Mouse (Mus musculus): ENCODE results near the gene Gfi1b.

Gfi1b gene

DNA sequence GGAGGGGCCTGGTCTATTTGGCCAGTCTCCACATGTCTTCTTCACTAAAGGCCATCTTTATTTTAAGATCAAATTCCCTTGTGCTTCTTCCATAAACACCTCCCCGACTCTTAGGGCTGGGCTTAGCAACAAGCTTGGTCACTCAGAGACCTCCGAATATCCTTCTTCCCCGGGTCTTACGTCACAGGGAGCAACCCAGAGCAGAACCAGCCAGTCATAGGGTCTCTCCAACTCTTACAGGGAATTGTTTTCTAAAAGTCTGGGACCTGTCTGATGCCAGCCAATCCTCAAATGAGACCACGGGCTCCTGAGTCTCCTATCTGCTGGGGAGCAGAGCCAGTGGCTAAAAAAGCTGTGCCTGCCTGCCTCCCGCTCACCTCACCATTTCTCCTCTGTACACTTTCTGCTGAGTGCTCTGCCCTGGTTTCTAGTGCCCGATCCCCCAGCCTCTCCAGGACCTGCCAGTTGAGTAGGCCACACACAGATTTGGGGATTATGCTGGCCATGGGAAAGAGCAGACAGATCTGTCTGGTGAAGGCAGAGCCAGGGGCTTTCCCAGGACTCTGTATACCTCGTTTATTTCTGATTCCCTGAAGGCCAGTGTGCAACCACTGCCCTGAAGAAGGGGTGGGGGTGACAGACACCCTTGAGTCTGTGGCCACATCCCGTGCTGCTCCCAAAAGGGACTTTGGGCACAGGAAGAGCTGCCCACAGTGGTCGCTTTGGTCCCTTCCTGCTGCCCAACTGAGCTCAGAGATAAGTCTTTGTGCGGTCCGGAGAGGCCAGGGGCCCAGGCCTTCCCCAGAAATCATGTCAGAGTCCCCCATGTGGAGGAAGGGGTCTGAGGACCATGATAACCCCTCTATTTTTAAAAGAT is 22.9 kb downstream of the Gfi1b start:
- no peak for DNase-seq (ENCODE audit: low read depth, low spot score)

- no peak for DNase-seq (ENCODE audit: low read depth, low spot score)
Measured at GRCm38 (mm10) chr2:28597733-28598547, 23.8 kb downstream of the Gfi1b start.

DNA sequence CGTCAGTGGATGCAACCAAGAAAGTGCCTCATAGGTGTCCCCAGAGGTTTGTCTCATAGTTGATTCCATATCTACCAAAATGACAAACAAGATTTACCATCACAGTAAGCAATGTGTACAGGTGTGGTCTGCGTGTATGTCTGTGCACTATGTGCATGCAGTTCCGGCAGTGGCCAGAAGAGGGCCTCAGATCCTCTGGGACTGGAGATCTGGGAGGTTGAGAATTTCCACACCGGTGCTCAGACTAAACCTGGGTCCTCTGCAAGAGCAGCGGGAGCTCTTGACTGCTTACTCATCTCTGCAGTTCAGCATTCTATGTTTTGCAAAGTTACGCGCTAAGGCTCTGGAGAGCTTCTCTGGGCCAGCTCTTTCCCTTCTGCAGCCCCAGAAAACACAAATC is 24.8 kb downstream of the Gfi1b start:
- DNase-seq (ENCODE audit: low read depth, low spot score): no peak

- no peak for DNase-seq (ENCODE audit: low read depth, low spot score)
Measured at GRCm38 (mm10) chr2:28596021-28596420, 25.8 kb downstream of the Gfi1b start.

GRCm38 (mm10) chr2:28592809-28593208 is 29.0 kb downstream of the Gfi1b start:
- no peak for DNase-seq (ENCODE audit: low read depth, low spot score)

GRCm38 (mm10) chr2:28591479-28591878 is 30.3 kb downstream of the Gfi1b start:
- DNase-seq (ENCODE audit: low read depth, low spot score): no peak

DNA sequence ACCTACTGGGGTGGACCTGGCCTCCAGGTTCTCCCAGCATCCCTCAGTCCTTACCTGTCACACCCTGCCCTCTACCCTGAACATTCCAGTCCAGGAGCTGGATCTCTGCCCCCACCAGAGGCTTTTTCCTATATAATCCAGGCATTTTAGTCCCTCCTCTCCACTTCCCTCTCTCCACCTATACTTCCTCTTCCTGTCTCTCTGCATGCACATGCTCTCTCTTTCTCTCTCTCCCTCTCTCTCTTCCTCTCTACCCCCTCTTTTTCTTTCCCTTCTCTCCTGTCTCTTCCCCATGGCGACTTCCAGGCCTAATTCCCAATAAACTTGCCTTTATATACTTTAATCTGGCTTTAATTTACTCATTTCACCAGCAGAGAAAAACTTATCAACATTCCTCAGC is 33.2 kb downstream of the Gfi1b start:
- DNase-seq (ENCODE audit: low read depth, low spot score): no peak

GRCm38 (mm10) chr2:28585730-28586129 is 36.1 kb downstream of the Gfi1b start:
- no peak for DNase-seq (ENCODE audit: low read depth, low spot score)

DNA sequence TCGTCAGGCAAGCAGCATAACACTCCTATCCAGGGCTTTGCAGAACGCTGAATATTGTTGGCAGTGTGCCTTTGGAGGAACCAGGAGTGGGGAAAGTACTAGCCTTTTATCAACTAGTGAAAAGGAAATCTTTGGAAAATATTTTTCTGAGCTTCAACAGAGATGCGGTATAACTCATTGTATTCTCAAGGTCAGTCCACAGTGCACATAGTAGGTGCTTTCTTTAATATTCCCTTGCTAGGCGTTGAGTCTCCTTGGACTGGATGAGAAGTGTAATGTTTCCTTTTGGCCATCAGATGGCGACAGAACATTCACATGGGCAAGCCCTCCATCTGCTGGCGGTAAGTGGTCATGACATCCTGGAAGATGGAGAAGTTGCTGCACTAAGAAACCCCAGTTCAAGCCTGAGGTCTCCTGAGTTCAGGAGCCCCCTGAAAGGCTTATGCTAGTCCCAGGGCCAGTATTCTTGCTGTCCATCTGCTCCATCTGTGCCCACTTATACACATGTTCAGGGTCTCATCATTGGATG is 36.7 kb downstream of the Gfi1b start:
- DNase-seq (ENCODE audit: low read depth, low spot score): peak; percentile 60

DNA sequence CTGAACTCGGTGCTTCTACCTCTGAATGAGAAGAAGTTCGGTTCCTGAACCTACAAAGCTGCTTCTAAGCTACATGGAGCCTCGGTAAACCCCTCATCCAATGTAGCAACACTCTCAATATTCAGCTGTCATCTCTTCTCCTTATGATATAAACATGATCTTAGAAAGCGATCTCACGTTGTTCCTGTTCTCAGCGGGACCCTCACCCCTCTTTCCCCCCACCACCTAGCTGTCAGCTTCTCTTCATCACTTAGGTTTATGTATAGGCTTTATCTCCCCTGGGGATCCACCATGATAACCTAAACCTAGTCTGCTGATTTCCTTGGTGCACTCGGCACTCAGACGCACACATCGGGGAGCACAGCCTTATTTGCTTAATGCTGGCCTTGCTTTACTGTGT is 38.1 kb downstream of the Gfi1b start, which contains the start of gene Gtf3c5:
TSS of gene Gtf3c5 (minus strand) at position 101 of the 400 bp plus-strand sequence.
- no peak for DNase-seq (ENCODE audit: low read depth, low spot score)

DNA sequence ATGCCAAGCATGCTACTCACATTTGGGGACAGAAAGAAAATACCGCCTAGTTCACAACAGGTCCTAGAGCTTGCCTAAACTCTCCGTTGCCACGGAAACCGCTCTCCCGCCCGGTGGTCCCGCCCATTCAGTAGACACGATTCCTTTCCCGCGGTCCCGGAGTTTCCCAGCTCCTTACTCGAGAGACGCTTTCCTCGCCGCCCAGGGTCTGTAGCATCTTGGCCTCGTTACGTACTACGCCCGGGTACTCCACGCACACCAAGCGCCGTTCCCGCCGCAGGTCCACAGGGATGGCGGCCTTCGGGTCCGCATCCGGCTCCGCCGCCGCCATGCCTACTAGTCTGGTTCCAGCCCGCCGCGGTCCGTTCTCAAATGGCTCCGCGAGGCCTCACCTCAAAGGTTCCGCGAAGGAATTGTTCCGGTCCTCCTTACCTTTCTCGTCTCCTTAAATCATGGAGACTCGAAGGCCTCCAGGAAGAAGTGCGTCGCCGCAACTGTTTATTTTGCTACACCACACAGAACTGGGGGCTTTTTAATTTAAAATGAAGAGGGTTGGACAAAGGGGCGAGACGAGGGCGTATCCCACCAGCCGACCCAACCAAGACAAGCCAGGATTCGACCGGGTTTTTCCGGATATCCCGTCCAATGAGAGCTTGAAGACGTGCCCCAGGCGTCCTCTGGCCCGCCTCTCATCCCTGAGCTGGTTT is 39.0 kb downstream of the Gfi1b start:
- peak; percentile 92 for DNase-seq (ENCODE audit: low read depth, low spot score)

GRCm38 (mm10) chr2:28578003-28578402 is 43.8 kb downstream of the Gfi1b start:
- no peak for DNase-seq (ENCODE audit: low read depth, low spot score)

DNA sequence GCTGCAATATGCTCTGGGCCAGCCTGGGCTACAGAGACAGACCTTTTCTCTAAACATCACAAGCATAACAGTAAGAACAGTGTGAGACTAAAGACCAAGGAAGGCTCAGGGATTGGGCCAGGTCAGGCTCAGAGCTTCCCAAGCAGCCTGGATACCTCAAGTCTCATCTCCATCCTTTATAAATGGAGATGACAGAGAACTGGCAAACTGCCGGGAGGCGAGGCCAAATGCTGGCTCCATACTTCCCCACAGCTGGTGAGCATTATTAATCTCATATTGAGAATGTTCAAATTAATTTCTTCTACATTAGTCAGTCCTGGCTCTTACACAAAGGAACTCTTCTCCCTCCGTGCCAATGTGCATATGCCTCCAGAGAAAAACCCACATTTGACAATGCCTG is 45.0 kb downstream of the Gfi1b start:
- DNase-seq (ENCODE audit: low read depth, low spot score): peak; percentile 11

DNA sequence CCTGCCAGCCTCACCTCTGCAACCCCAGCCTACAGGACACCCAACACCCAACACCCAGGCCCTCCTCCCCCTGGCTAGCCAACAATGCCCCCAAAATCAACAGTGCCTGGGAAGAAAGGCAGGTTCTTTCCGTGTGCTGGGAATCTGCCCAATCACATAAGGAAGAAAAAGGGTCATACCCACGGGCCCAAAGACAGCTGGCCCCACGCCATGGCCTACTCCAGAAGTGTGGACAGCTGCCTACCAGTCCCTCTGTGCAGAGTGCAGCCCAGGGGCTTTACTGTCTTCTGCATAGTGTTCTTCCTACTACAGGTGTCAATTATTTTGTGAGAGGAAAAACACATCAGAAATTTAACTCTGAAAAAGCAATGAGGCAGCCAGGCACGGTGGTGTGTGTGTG is 46.4 kb downstream of the Gfi1b start:
- no peak for DNase-seq (ENCODE audit: low read depth, low spot score)

- DNase-seq (ENCODE audit: low read depth, low spot score): no peak
Measured at GRCm38 (mm10) chr2:28569903-28570302, 51.9 kb downstream of the Gfi1b start.

GRCm38 (mm10) chr2:28566545-28566944 is 55.2 kb downstream of the Gfi1b start:
- DNase-seq (ENCODE audit: low read depth, low spot score): no peak

GRCm38 (mm10) chr2:28564380-28564779 is 57.4 kb downstream of the Gfi1b start:
- DNase-seq (ENCODE audit: low read depth, low spot score): no peak

GRCm38 (mm10) chr2:28563830-28564229 is 58.0 kb downstream of the Gfi1b start:
- DNase-seq (ENCODE audit: low read depth, low spot score): no peak

DNA sequence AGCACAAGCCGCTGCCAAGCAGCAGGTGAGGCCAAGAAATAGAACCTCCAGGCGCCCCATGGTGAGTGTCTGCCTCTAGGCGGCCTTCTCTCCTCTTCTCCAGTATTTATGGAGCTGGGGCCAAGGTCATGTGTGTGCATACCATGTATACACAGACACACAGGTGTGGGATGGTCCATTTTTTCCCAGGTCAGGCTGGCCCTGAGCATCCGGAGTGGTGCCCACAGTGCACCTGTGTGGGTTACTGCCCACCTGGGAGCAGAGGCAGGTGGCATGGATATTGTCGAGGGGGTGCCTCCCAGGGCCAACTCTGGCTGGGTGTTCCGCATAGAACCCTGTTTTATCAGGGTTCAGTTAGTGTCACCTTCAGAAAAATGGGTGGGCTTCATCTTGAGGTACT is 58.5 kb downstream of the Gfi1b start, which contains the start of gene Cel:
TSS of gene Cel (minus strand) at position 101 of the 400 bp plus-strand sequence.
- DNase-seq (ENCODE audit: low read depth, low spot score): no peak

Measured in telencephalon, adult 2 months (tissue).